Mouse (Mus musculus) gastrocnemius, postnatal 36 days (tissue): ENCODE data around the gene Arrb1. TPM values are rescaled to one million over a fixed set of nuclear protein-coding genes. Genes with fewer than 3 reads are reported as not detected.
A peak's percentile ranks its signal among the peaks of the same experiment; 100 is the strongest.

Experiments used
- DNase-seq, 2 experiments: peaks; one replicate each; pipeline ENCODE4 v3.0.0; 2022
- intact Hi-C: fragments of 180-260 bp; cut with DNase I; formaldehyde crosslinking; loops from one replicate; pipeline ENCODE4 v1.15.1; 2025
- total RNA-seq, 2 experiments: library from RNA; stranded (reverse); gene quantifications; 2 replicates each; pipeline ENCODE4 v1.2.3; 2021

Gene Arrb1
- total RNA-seq, 2 experiments from 2014 or later = 7.8 to 8.6 TPM

DNA sequence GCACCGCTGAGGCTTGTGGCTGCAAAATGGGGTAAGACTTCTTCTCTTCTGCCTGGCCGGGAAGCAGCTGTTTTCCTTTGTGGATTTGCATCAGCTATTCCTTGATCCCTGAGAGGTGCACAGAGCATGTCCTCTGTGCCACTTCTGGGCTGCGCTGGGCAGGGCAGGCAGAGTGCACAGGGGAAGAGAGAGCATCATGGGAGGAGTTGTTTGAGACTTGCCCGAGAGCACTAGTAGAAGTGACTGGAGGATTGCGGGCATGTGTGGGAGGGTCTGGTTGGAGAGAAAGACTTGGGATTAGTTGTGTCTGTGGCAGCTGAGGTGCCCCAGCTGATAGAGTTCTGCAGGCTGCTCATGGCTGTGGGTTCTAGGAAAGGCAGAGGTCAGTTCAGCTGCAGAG is 35.4 kb downstream of the Arrb1 start:
- no peak for DNase-seq
- intact Hi-C loops = no loop called here

DNA sequence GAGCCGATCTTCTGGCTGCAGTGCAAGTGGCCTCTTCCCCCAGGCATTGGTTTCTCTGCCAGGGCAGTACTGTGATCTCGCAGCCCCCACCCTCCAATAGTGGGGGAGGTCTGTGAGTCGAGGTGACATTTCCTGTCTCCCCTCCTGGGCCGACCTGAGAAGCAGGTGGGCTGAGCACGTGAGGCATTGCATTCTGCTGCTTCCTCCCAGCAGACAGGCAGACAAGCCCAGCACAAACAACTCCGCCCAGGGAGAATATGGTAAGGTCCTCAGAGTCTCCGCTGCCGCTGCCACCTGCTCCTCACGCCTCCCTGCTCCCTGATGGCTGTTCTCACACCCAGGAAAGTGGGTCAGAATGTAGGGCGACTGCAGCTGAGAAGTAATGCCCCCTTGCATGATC is 37.7 kb downstream of the Arrb1 start:
- no peak for DNase-seq
- intact Hi-C loops = no loop called here

DNA sequence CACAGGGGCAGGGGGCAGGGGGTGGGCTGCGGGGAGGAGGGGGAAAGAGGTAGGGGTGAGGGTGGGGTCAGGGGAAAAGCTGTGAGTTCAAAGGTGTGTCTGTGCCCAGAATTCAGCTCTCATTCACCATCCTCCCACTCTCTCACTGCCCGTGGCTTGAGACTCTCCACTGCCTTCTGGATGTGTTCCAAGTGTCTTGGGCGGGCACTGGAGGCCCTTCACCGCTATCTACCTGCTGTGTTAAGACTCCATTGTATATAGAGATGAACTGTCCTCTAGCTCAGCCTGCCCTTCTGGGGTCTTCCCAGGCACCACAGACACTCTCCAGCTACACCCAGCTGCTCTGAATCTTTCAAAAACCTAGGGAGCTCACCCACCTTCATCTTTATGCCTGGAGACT is 38.1 kb downstream of the Arrb1 start:
- DNase-seq = no peak
- intact Hi-C loops = no loop called here

DNA sequence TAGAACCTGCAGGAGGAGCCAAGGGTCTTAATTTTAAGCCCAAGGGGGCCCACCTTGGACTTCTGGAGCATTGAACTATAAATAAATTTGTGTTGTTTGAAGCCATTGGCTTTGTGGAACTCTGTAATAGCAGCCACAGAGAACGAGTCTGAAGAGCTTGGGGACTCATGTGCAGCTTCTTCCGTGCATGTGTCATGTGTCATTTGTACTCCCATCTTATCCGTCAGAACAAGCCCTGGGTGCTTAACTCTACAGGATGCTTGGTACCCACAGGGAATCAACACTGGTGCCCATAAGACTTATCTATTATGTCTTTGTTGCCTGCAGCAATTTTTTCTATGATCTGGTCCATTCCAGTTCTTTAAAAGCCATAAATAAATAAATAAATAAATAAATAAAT is 43.0 kb downstream of the Arrb1 start:
- intact Hi-C loops = no loop called here
- no peak for DNase-seq

DNA sequence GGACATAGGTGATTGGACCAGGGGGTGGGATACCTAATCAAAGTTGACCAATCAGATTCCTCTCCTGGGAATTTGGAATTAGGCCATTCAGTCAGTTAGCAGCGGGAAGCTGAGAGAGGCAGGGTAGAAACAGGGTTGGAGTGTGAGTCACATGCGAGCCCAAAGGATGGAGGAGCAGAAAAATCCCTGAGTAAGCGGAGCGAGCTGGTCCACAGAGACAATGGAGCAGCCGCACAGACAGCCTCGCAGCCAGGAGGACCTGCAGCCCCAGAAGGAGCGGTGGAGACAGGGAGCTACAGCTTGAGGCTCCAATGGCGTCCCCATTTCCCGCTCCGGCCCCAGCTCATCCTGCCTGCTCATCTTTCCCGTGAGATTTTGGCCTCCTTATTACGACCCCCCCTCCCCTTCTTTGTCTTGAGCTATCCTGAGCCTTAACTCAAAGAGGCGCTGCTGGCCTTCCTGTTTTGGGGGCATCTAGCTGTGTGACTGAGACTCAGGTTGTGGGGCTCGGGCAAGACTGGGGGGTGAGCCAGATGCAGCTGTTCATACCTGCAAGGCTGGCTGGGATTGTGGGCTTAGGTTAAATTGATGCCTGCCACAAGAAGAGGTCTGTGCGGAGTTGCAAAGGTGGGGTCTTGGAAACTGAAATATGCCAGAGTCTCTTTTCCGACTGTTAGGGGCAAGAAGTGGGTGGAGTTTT is 44.4 kb downstream of the Arrb1 start:
- DNase-seq = no peak
- intact Hi-C loops = no loop called here

DNA sequence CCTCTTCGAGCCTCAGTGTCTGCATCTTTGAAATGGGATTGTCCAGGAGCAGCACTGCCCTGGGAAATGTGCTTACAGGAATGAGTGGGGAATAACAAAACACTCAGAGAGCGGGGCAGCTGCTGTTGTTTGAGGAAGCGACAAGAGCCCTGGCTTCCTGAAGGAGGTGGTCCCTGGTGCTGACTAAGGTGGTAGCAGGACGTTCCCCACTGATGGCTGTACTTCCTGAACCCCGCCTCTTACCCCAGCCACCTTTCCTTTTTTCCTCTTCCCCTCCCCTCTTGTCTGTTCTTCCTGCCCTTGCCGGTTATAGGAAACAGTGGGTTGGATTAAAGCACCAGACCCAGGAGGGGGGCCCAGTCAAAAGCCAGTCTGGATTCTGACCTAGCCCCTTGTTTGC is 45.0 kb downstream of the Arrb1 start:
- DNase-seq = no peak
- intact Hi-C loops = no loop called here

DNA sequence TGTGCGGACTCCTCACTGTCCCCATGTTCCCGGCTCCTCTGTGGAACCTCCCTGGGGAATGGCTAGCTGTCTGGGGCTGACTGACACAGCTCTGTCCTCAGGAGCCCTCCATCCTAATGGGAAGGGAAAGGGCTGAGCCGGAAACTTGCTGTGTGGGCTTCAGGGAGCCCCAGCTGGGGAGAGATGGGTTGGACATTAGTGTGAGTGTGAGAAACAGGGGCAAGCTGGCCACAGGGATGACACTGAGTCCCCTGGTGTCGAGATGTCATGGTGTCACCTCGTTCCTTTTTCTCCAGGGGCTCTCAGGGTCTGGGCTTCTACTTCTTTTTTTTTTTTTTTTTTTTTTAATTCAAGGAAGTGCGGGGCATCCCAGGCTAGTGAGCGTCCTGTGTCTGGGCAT is 47.0 kb downstream of the Arrb1 start:
- intact Hi-C loops = no loop called here
- no peak for DNase-seq

DNA sequence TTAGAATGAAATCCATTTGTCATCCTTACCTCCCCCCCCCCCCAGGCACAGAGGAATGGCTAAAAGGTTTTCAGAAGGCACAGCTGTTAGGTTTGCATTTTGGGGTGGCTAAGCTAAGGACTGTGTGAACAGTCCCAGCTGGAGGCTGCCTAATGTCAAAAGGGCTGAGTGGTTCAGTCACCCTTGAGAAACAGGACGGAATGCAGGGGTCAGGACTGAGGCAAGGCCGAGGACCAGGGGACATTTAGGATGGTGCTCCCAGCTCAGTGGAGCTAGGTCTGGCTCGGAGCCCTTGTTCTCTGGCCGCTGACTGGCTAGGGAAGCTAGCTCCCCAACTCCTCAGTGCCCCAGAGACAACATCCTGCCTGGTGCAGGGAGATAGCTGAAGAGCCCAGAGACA is 47.6 kb downstream of the Arrb1 start:
- no peak for DNase-seq
- intact Hi-C loops = no loop called here

DNA sequence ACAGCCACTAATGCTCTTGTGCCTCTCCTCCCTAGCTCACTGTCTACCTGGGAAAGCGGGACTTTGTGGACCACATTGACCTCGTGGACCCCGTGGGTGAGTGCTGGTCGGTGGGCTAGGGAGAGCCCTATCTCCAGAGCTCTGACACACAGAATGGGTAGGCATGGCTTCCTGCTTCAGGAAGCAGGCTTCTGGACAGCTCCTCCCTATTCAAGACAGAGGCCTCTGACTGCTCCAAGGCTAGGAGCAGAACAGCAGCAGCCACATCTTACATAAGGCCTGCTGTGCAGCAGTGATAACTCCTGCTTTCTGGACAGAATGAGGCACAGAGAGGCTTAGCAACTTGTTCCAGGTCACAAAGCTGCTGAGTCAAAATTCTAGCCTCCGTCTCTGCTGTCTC is 48.4 kb downstream of the Arrb1 start:
- DNase-seq = no peak
- intact Hi-C loops = no loop called here

DNA sequence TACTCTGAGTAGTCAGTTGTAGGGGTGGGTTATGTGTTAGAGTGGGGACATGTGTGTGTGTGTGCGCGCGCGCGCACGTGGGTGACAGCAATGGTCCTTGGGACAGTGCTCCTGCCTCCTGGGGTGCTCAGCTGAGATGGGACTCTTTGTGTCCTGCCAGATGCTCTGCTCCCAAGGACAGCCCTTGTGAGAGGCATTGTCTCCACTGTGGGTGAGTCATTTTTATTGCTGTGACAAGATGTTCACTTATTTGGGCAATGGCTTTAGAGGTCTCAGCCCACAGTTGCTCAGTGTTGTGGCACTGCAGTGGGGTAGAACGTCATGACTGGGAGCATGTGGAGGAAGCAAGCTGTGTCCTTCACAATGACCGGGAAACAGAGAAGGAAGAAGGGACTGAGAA is 50.7 kb downstream of the Arrb1 start:
- intact Hi-C loops = no loop called here
- DNase-seq = no peak

DNA sequence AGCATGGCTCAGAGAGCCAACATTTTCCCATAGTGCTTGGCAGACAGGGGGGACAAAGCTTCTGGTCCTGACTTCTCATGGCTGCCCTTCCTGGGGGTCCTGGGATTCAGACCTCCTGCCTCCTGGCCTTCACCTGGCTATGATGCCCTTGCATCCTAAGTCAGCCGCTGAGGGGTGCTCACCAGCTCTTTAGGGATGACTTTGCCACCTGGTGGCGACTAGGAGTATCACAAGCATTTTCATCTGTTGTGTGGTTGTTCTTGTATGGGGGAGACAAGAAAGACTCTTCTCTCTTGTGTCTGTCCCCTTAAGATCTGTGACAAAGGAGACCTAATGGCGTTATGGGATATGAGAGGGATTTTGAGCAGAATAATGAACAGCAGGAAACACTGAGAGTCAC is 54.8 kb downstream of the Arrb1 start:
- intact Hi-C loops = loop anchor here (2.0 kb wide), 1 partner anchor 27 kb away; no protein-coding TSS in a partner anchor
- peak; percentile 45 to 59 for DNase-seq

DNA sequence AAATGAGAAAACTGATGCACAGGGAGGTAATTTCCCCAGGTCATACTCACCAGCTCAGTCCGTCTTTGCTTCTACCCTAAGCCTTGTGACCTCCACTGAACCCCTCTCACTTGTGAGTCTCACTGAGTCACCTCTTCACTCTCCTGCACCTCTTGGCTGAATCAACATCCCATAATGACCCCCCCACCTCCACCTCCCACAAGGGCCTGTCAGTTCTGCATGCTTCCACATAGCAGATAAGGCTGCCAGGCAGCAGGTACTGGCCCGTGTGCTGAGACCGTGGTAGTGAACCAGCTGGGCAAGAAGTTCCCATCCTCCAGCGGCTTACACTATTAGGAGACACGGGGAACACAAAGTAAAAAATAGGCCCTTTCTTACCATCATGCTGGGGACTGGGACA is 55.4 kb downstream of the Arrb1 start:
- intact Hi-C loops = loop anchor here (2.0 kb wide), 1 partner anchor 28 kb away; no protein-coding TSS in a partner anchor
- no peak for DNase-seq

DNA sequence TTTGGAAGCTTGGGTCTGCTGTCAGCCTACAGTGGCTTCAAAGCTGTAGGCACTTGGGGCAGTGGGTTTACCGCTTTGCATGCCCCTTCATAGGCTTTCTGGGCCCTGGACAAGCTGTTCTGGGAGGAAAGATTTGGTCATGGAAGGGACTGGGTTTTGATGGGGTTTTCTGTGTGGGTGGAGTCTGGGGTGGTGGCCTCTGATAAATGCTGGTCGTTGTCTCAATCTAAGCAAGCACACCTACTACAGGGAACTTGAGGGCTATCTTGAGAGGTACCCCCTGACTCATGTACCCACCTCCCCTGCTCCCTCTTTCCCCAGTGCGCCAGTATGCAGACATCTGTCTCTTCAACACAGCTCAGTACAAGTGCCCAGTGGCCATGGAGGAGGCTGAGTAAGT is 57.4 kb downstream of the Arrb1 start:
- no peak for DNase-seq
- intact Hi-C loops = no loop called here

DNA sequence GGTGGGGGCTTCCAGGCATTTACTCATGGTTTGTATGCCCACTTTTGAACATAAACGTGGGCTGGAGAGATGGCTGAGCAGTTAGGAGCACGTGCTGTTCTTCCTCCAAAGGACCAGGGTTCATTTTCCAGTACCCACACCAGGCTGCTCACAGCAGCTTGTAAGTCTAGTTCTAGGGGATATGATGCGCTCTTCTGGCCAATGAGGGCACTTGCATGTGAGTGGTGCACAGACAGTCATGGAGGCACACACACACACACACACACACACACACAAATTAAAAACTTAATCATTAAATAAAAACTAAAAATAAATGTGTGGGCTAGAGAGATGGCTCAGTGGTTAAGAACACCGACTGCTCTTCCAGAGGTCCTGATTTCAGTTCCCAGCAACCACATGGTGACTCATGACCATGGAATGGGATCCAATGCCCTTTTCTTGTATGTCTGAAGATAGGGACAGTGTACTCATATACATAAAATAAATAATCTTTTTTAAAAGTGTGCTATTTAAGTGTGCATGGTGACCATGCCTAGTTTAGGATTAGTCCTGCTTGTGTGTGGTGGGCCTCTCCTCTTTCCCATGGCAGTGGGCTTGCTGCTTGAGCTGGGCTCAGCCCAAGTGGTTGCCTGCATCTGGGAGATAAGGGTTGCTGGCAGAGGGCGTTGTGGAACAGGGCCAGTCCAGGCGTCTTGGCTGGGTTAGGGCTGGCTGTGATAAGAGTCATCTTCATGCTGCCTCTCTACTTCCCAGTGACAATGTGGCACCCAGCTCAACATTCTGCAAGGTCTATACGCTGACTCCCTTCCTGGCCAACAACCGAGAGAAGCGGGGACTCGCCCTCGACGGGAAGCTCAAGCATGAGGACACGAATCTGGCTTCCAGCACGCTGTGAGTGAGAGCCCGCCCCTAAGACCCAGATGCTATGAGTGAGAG is 58.9 kb downstream of the Arrb1 start:
- intact Hi-C loops = no loop called here
- DNase-seq = no peak

DNA sequence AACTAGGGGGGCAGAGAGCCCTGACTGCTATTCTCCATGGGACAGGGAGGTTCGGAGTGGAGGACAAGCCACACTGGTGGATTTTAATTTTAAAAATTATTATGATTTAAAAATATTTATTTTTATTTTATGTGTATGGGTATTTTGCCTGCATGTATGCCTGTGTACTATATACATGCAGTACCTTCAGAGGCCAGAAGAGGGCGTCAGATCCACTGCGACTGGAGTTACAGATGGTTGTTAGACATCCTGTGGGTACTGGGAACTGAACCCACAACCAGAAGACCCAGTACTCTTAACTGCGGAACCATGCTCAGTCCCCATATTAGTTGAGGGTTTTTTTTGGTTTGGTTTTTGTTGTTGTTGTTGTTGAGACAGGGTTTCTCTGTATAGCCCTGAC is 63.5 kb downstream of the Arrb1 start:
- DNase-seq = no peak
- intact Hi-C loops = no loop called here

DNA sequence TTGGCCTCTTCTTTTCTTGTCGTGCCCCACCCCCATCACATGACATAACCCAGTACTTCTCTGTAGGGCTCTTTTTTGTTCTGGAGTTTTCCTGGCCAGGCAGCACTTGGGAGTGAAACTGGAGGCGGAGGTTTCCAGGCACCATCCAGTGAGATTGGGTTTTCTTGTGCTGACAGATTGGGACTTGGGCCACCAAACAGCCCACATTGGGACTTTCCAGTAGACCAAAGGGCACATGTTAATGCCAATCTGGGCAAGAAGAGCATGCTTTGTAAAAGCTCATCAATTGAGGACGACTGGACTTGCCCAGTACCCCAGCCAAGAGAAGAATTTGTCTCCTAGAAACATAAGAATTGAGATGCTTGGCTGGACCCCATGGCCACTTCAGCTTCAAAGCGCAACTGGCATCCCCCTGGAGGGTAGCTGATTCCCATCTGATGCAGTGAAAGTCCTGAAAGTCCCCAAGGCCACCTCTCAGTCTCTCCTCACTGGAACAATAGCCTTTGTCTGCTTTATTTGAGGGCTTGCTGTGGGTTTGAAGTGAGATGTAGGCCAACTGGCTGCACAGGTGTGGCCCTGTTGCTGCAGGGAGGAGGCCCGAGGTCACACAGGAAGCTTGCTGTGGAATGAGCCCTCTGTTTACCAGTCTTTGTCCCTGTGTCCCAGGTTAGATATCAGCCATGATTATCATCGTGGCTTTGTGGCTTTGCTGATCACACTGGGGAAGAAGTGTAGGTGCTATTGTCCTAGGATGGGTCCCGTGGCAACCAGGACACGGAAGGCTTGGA is 68.8 kb downstream of the Arrb1 start:
- intact Hi-C loops = no loop called here
- DNase-seq = no peak

DNA sequence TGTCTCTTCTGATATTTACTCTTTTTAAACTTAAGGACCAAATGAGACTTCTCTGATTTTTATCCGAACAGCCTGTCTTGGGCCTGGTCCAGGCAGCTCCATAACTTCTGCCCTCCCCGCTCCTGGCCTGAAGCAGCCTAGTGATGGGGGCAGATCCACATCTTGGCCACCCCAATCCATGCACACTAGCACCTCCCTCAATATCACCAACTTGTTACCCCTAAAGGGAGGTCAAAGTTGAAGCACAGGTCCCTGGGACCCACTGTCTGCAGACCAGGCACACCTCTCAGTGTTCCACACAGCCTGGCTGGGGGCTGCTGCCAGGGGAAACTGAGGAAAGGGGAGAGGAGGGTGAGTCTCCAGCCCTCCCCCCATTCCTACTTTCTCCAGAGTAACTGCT is 69.8 kb downstream of the Arrb1 start:
- no peak for DNase-seq
- intact Hi-C loops = no loop called here

DNA sequence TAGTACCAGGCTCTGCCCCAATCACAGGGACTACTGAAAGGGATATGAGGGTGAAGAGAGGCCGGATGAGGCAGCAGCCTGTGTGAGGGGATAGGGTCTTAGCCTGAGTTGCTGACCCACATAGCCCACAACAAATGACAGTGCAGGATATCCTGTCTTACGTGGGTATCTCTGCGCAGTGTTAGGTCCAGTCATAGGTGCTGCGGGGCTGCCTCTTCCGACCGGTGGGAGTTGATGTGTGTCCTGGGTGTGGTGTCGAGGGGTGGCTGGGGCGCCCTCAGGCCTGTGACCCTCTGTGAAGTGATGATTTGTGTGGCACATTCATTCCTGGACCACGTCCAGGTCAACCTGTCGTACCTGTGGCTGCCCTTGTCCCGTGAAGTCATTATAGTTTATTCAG is 71.0 kb downstream of the Arrb1 start:
- intact Hi-C loops = no loop called here
- no peak for DNase-seq

DNA sequence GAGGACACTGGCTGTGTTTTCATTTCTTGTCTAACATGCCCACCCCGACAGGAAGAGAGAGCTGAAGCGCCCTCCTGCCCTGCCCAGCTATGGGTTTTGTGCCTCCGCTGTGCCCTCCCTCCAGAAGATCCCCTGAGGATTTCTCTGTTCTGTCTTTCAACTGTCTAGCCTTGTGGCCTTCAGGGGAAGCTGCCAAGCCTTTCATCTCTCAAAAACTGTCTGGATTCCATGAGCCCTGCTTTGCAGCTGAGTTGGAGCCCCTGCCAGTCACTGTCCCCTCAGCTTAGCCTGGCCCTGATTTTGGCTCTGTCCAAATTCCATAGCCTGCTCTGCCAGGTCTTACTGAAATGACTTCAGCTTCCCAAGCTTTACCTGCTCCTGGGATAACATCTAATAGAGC is 71.5 kb downstream of the Arrb1 start:
- intact Hi-C loops = no loop called here
- DNase-seq = no peak

DNA sequence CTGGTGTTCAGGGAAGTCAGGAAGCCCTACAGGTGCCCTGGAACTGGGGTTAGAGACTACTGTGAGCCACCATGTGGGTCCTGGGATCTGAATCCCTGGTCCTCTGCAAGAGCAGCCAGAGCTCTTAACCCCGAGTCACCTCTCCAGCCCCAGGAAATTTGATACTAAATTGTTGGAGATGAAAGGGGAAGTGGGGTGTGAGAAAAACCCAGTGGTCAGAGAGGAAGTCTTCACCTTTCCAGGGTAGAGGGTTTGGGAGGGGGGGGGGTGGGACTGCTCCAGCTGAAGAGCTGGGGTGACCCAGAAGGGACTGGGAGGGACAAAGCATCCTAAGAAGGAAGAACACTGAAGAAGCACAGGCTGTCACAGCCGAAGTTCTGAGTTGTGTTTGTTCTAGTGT is 72.4 kb downstream of the Arrb1 start:
- intact Hi-C loops = no loop called here
- DNase-seq = no peak

DNA sequence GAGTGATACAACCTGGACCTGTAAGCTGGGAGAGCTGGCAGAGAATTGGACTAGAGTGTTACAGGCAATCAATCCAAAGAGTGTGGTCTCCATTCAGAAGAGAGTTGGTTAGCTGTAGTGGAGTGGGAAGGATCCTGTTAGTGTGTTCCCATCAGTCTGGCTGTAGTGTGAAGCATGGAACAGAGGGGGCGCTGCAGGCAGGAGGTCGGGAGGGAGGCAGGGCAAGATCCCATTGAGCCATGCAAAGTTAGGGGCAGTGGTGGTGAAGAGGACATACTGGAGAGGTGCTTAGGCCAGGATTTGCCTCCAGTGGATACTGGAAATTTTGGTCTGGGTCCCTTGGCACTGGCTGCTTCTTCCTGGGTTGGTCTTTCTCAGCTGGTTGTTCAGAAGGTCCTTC is 83.0 kb downstream of the Arrb1 start:
- DNase-seq = no peak
- intact Hi-C loops = loop anchor here (2.0 kb wide), 1 partner anchor 93 kb away; the partner anchor contains the start of gene Slco2b1
